Mouse (Mus musculus) cerebellum, adult 9-11 months (tissue): ENCODE data around the gene Slc12a9.

Experiments used
- DNase-seq: peaks from one replicate; pipeline ENCODE4 v3.0.0; 2022

The Slc12a9 gene

DNA sequence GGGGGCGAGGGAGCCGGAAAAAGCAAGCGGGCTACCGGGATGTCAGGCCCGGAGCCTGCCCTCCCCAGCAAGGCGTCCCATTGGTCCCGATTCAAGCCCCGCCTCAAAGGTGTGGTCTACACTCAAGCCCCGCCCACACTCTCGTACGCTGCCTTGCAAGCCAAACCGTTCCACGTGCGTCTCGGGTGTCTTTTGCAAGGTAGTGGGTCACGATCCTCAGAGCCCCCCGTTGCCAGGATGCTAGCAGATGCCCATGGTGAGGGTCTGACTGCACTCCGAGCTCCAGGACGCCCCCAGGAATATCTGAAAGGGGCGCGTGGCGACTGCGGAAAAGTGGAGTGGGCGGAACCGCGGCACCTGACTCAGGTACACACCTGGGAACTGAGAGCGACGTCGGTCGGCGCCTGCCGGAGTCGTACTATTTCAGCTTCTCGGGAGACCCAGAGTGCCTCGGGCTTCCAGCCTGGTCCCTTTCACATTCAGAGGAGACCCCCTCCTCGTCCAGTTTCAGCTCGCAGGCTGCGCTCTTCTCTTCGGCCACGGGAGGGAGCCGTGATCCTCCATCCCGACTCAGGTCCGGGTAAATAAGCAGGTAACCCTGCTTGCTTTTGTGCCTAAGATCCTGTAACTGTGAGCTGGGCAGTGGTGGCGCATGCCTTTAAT is at the start of gene Slc12a9:
TSS of gene Slc12a9 (minus strand) at position 86 of the 663 bp plus-strand sequence.
- DNase-seq = peak; percentile 95

- peak; percentile 28 for DNase-seq
Observed at GRCm38 (mm10) chr5:137381152-137381551, 47.8 kb upstream of the Slc12a9 start.

- DNase-seq = no peak
Observed at GRCm38 (mm10) chr5:137377603-137378002, 44.2 kb upstream of the Slc12a9 start.

DNA sequence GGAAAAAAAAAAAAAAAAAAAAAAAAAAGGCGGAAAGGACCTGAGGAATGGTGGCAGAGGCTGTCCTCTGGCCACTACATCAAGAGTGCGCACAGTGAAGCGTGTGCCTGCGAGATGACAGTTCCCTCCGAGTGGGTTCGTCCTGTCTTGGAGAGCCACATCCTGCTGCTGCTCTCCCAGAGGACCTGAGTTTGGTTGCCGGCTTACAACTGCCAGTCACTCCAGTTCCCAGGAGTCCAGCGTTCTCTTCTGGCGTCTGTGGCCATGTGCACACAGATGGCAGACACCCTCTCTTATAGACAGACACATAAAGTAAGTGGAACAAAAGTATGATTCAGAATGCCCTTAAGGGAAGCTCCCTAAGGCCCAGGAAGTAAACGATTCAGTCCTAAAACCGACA is 43.8 kb upstream of the Slc12a9 start:
- no peak for DNase-seq

DNA sequence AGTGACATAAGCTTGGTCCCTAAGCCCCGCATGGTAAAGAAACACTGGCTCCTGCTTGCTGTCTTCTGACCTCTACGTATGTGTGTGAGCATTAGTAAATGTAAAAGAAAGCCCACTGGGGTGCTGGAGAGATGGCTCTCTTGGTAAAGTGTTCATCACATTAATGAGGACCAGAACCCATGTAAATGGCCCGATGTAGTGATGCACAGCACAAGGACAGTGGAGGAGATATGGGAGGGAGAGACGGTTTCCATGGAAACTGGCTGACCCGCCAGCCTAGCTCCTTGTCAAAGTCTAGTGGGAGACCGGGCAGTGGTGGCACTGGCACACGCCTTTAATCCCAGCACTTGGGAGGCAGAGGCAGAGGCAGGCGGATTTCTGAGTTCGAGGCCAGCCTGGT is 43.3 kb upstream of the Slc12a9 start:
- DNase-seq = no peak

- DNase-seq = no peak
Observed at GRCm38 (mm10) chr5:137376198-137376597, 42.8 kb upstream of the Slc12a9 start.

DNA sequence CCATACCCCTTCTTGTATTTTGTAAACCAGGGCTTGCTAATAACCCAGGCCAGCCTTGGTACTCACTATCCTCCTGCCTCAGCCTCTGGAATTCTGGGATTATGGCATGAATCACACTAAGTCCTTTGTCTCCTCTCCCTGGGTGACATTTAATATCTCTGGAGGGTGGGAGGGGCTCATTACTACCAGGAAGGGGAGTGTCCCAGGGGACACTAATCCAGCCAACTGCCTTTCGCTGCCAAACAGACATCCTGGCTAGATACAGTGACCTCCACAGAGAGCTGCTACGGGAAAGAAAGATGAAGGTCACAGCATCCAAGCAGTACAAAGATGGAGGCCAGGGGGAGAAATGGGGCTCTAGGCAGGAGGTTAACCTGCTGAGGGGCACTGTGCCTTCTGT is 42.2 kb upstream of the Slc12a9 start:
- DNase-seq = no peak

GRCm38 (mm10) chr5:137374521-137375080 is 41.2 kb upstream of the Slc12a9 start:
- no peak for DNase-seq

DNA sequence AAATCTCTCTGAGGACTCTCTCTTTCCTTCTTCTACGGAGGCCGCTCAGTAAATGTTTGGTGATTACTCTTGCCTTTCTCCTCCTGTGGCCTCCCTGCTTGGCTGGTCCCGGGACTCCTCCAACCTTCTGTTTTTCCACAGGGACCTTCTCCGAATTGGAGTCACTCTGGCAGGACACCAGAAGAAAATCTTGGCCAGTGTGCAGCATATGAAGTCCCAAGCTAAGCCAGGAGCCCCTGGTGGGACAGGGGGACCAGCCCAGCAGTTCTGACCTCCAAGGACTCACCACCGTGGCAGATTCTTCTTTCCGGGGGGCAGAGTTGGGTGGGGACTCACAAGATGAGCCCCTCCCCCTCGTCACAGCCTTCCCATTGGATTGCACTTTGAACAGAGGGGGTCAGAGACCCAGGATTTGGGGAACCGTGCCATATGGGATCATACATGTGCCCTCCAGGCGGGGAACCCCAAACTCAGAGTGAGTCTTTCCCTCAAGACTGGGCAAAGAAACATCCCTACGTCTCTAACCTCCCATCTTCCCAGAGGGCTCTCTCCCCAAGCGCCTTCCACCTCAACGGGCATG is 40.1 kb upstream of the Slc12a9 start:
- DNase-seq = no peak

DNA sequence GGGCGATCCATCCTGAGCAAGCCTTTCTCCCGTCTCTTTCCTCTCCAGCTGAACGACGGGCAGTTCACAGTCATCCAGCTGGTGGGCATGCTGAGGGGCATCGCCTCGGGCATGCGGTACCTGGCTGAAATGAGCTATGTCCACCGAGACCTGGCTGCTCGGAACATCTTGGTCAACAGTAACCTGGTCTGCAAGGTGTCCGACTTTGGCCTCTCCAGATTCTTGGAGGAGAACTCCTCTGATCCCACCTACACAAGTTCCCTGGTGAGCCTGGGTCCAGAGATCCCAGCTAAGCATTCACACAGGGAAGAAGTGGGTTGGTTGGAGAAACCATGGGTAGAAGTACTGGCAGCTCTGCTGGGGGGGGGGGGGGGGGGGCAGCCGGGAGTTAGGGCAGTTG is 36.3 kb upstream of the Slc12a9 start:
- DNase-seq = no peak

DNA sequence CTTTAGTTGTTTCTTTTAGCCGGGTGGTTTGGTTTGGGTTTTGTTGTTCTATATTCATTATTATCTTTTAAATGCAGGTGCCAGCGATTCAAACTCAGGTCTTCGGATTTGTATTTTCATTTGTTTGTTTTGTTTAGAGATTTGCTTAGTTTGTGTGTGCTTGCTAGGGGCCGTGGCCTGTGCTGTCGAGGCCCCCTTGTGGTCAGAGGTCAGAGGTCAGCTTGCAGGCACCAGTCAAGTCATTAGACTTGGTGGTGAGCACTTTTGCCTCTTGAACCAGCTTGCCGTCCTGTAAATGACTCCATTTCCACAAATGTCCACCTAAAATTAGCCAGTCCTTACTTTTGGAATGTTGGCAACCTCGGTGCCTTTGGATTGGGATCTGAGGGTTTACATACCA is 25.0 kb upstream of the Slc12a9 start:
- DNase-seq = no peak

- no peak for DNase-seq
Observed at GRCm38 (mm10) chr5:137354091-137354490, 20.7 kb upstream of the Slc12a9 start.

- DNase-seq = no peak
Observed at GRCm38 (mm10) chr5:137352011-137352975, 18.9 kb upstream of the Slc12a9 start.

- no peak for DNase-seq
Observed at GRCm38 (mm10) chr5:137351394-137351793, 18.0 kb upstream of the Slc12a9 start.

- no peak for DNase-seq
Observed at GRCm38 (mm10) chr5:137351058-137351380, 17.6 kb upstream of the Slc12a9 start.

DNA sequence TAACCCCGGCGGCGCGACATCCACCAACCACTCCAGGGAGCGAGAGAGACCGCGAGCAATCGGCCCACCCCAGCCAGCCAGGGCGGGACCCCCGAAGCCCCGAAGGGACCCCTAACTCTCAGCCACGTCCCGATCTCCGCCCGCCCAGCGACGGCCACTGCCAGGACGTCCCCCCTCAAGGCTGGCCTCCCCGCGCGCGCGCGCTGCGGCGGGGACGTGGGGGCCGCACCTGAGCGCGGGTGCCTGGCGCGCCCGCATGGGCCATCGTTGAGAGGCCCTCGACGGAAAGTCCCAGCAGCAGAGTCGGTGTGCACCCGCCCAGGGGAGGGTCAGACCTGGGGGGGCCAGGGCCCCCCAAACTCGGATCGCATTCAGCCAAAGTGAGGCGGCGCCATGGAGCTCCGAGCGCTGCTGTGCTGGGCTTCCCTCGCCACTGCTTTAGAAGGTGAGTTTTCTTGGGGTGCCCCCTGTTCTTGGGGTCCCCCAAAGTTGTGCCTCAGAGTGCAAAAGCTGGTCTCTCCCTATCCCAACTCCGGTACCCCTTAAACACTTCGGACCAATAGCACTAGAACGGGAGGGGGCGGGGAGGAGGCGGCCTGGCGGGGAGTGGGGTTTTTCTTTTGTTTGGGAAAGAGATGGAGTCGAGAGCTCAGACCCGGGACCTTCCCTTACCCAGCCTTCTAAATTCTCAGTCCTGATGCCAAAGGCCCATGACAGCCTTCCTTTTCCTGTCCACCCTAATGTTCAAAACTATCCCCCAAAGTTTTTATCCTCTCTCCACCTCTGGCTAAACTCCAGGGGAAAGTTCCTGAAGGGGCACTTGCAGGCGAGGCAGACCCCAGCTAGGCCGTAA is 17.0 kb upstream of the Slc12a9 start:
- no peak for DNase-seq

DNA sequence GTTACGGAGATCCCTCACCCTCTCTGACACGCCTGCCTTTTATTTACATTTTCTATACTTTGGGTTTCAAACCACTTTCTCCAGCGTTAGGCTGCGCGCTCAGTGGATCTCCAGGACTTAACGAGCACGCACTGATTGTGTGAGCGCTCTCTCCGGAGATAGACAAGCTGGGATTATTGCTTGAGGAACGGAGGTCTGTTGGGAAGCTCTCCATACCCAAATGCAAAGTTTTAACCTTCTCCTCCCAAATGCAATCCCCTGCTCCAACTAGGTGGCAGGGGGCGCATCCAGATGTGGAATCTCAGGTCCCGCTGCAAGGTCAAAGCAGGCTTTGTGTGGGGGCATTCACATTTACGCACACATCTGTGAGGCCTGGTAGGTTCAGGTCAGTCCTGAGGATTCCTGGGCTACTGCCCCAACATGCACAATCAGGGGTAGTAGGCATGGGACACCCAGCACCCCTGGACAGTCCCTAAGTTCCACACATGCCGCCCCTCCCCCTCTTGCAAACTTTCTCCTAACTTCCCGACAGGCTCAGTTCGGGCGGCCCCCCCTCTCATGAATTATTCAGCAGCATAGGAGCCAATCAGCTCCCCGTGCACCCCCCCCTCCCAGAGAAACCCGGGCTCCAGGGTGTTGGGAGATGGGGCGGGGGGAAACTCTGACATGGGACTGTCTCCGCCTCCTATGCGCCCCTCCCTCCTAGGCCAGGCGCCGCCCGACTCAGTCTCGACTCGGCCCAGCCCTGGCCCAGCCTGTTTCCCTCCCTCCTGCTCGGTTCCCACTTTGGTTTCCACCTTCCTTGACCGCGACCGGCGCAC is 16.2 kb upstream of the Slc12a9 start, which contains the start of gene Ephb4:
TSS of gene Ephb4 (plus strand) at position 726 of the 821 bp plus-strand sequence.
- peak; percentile 38 for DNase-seq

GRCm38 (mm10) chr5:137348482-137349383 is 15.3 kb upstream of the Slc12a9 start:
- no peak for DNase-seq

DNA sequence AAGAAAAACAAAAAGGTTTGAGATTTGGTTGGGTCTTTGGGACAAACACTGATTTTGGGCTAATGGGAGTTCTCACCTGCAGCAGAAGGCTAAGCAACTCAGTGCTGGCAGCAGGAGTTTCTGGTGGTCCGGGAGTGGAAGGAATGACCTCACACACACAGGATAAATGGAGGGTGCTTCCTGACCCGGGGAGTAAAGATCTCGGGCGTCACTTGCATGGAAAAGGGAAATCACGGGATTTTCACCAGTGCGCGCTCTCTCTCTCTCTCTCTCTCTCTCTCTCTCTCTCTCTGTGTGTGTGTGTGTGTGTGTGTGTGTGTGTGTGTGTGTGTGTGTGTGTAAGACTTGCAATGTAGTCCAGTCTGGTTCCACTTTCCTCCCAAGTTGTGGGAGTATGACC is 14.5 kb upstream of the Slc12a9 start:
- DNase-seq = no peak

DNA sequence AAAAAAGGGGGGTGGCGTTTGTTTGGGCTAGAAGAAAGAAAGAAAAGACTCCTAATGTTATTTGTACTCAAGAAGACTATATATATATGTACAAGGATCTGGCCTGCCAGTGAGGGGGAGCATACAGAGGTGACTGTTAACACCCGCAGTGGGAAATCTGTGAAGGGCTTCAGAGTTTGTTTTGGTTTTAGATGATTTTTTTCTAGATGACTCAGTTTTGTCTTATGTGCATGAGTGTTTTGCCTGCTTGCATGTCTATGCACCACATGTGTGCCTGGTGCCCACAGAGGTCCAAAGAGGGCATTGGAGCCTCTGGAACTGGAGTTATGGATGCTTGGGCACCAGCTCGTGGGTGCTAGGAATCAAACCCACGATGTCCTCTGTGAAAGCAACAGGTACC is 13.6 kb upstream of the Slc12a9 start:
- no peak for DNase-seq
